Mouse (Mus musculus): ENCODE measurements at regions not wholly inside any gene's neighbourhood (a gene's known extent, or its start where the extent isn't known, plus 50 kb on each side); places are given as distances from the start of the nearest gene placed in this dataset.

- DNase-seq (ENCODE audit: low read depth, low spot score), result peak; percentile 2
These were observed 226.9 kb downstream of the Ar start for GRCm38 (mm10) chrX:98375437-98375836.

GRCm38 (mm10) chrX:98380247-98380905, 231.8 kb downstream of the Ar start:
- DNase-seq (ENCODE audit: low read depth, low spot score), result no peak

GRCm38 (mm10) chrX:98384017-98384416, 235.4 kb downstream of the Ar start:
- no peak for DNase-seq (ENCODE audit: low read depth, low spot score)

GRCm38 (mm10) chrX:98392376-98392775, 243.8 kb downstream of the Ar start:
- DNase-seq (ENCODE audit: low read depth, low spot score), result no peak

- no peak for DNase-seq (ENCODE audit: low read depth, low spot score)
These were observed 260.5 kb downstream of the Ar start for GRCm38 (mm10) chrX:98409090-98409489.

- peak; percentile 36 for DNase-seq (ENCODE audit: low read depth, low spot score)
These were observed 270.9 kb downstream of the Ar start for GRCm38 (mm10) chrX:98419437-98419836.

GRCm38 (mm10) chrX:98452026-98452425, 303.5 kb downstream of the Ar start:
- DNase-seq (ENCODE audit: low read depth, low spot score), result no peak

GRCm38 (mm10) chrX:98476473-98477254, 328.1 kb downstream of the Ar start:
- no peak for DNase-seq (ENCODE audit: low read depth, low spot score)

All from ZHBTc4 (cell line).